Mouse (Mus musculus) limb, embryonic 14.5 days (tissue): ENCODE data around the gene Pdzd3. TPM values are rescaled to one million over a fixed set of nuclear protein-coding genes. Genes with fewer than 3 reads are reported as not detected.

ENCODE experiments used
- ATAC-seq: fragments of 200-750 bp; cut with Nextera tagmentation; 2 replicates; pipeline ENCODE4 v1.8.0; 2017; ENCODE audit warnings: low read depth, moderate number of reproducible peaks, moderate TSS enrichment; ENCODE audit not compliant: low FRiP score
- DNase-seq: peaks from one replicate; pipeline ENCODE4 v3.0.0-alpha.2; 2015; ENCODE audit warnings: low spot score
- H3K27ac ChIP-seq: fragments of 300-500 bp; sonication (generic); replicated peaks from 2 replicates; pipeline ENCODE4 v1.5.1; 2014; ENCODE audit warnings: low read depth, mild to moderate bottlenecking, low read length, moderate library complexity, mixed read lengths
- H3K27me3 ChIP-seq: fragments of 300-500 bp; sonication (generic); 2 replicates; pipeline ENCODE4 v1.6.1; 2014; ENCODE audit warnings: low read length, mixed read lengths; ENCODE audit not compliant: control insufficient read depth, insufficient read depth
- H3K36me3 ChIP-seq: fragments of 300-500 bp; sonication (generic); 2 replicates; pipeline ENCODE4 v1.6.1; 2014; ENCODE audit warnings: mild to moderate bottlenecking, low read length, moderate library complexity, mixed read lengths; ENCODE audit not compliant: control insufficient read depth, insufficient read depth
- H3K4me1 ChIP-seq: fragments of 300-500 bp; sonication (generic); 2 replicates; pipeline ENCODE4 v1.6.1; 2014; ENCODE audit warnings: antibody characterized with exemption, low read length, mixed read lengths; ENCODE audit not compliant: control insufficient read depth, insufficient read depth
- H3K4me2 ChIP-seq: fragments of 300-500 bp; sonication (generic); replicated peaks from 2 replicates; pipeline ENCODE4 v1.6.1; 2014; ENCODE audit warnings: low read depth, mild to moderate bottlenecking, low read length, moderate library complexity; ENCODE audit not compliant: severe bottlenecking
- H3K4me3 ChIP-seq: fragments of 300-500 bp; sonication (generic); replicated peaks from 2 replicates; pipeline ENCODE4 v1.5.1; 2014; ENCODE audit warnings: low read length
- H3K9ac ChIP-seq: fragments of 300-500 bp; sonication (generic); 2 replicates; pipeline ENCODE4 v1.6.1; 2014; ENCODE audit warnings: mild to moderate bottlenecking, low read depth, low read length, moderate library complexity; ENCODE audit not compliant: severe bottlenecking
- H3K9me3 ChIP-seq: fragments of 300-500 bp; sonication (generic); 2 replicates; pipeline ENCODE4 v1.6.1; 2016; ENCODE audit warnings: low read length; ENCODE audit not compliant: control insufficient read depth
- POLR2A ChIP-seq: fragments of 200-500 bp; IDR thresholded peaks from 2 replicates; pipeline ENCODE4 v1.8.0; 2012; ENCODE audit warnings: inconsistent platforms, mild to moderate bottlenecking, moderate library complexity, borderline replicate concordance; ENCODE audit not compliant: insufficient read depth, insufficient read length; ENCODE audit errors: extremely low read depth
- WGBS: fragments of 180-500 bp; shearing (Covaris S2); extraction: QIAGEN DNeasy Blood & Tissue Kit; methylation state at CpG from one replicate; pipeline ENCODE4 v1.1.7; 2014; 5-methylcytosine and 5-hydroxymethylcytosine counted together
- polyA plus RNA-seq, 2 experiments: library from polyadenylated mRNA; depleted of rRNA in 1 of 2; stranded (reverse) in 1 of 2; unstranded in 1 of 2; fragments of >200 nt; fragmentation: Nextera tagmentation in 1 of 2; extraction: Ambion mirVana in 1 of 2; gene quantifications; 2 replicates each; pipeline versions ENCODE4 v1.2.1 to v1.2.3; 2012 to 2014

Gene Pdzd3
- polyA plus RNA-seq, 2 experiments = 0.13 TPM; not detected in 1

DNA sequence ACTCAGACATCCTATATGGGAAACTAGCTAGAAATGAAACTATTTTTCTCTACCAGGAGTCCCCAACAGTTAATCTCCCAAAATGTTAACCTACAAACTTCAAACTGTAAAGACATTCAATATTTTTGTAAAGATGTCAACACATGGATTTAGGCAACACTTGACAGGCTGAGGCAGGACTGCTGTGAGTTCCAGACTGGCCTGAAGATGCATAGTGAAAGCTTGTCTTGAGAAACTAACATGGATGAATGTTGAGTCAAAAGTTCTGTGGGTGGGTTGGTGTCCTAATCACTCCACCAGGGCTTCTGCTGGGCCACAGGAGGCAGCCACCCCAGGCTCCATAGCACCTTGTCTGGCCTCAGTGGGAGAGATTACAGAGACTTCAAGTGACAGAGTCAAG, 19.7 kb downstream of the Pdzd3 start:
- no peak for ATAC-seq
- no peak for DNase-seq
- Histone ChIP-seq H3K4me2 (peak overlapping the region; percentile 56; the same call in 1 of the 2 replicates), H3K4me3 (0 out of 2 replicates have a peak overlapping the region, but pooled peaks have one; percentile 73), H3K9me3 (no peaks in the 10 kb centered on the region), H3K27me3 (no peaks in the 10 kb centered on the region), H3K27ac (no peak overlapping the region), H3K4me1 (peaks cover 9% of the 10 kb centered on the region), H3K36me3 (no peaks in the 10 kb centered on the region), H3K9ac (no peak overlapping the region)
- no peak for TF ChIP-seq POLR2A

DNA sequence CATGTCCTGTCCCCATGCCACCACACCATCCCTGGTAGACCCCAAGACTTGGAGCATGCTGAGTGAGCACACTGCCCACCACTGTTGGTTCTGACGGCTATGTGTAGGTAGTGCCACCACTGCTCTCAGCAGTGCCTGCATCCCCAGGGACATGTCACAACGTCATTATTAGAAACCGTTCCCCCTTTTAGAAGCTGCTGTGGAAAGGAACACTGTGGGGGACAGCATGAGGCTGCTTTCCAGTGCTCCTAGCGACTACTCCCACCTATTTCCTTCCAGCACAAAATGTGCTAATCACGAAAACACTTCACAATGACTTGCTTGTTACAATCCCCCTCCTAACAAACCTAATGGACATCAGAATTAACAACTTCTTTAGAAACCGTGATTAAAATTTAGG, 25.3 kb downstream of the Pdzd3 start:
- no peak for DNase-seq

DNA sequence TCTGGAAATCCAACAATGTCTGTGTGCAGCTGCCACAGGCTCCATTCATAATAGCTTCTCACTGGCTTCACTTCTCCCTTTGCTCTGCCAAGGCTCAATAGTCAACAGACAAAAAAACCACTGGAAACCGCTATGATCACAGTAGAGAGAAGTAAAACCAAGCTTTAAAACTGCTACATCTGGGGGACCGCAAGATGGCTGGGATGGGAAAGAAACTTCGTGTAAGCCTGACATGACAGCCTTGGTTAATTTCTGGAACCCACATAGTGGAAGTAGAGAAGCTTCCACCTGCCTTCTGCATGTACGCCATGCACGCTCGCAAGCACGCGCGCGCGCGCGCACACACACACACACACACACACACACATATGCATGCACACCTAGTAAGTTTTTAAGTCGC, 37.7 kb downstream of the Pdzd3 start:
- H3K9me3 ChIP-seq = no peaks in the 10 kb centered on the region; the same call in 1 of the 2 replicates
- H3K36me3 ChIP-seq = no peaks in the 10 kb centered on the region
- WGBS = 90% methylated on average over 14 of the region's 14 CpGs
- H3K4me1 ChIP-seq = no peaks in the 10 kb centered on the region
- no peak for DNase-seq
- H3K27me3 ChIP-seq = no peaks in the 10 kb centered on the region
- H3K4me2 ChIP-seq = no peak overlapping the region
- H3K4me3 ChIP-seq = no peak overlapping the region
- no peak overlapping the region for H3K9ac ChIP-seq
- no peak overlapping the region for H3K27ac ChIP-seq
- no peak for ATAC-seq
- TF ChIP-seq POLR2A = no peak

More for the DNA sequence above, 25.3 kb downstream of the Pdzd3 start:
- no peak for TF ChIP-seq POLR2A
- WGBS = 74% methylated on average over 6 of the region's 6 CpGs
- Histone ChIP-seq H3K4me3 (no peak overlapping the region), H3K36me3 (no peaks in the 10 kb centered on the region), H3K9ac (no peak overlapping the region), H3K4me1 (no peaks in the 10 kb centered on the region), H3K9me3 (no peaks in the 10 kb centered on the region), H3K27me3 (no peaks in the 10 kb centered on the region), H3K4me2 (no peak overlapping the region), H3K27ac (no peak overlapping the region)
- ATAC-seq = no peak

- ATAC-seq (no peak), DNase-seq (no peak)
- Histone ChIP-seq H3K36me3 (no peaks in the 10 kb centered on the region), H3K27ac (no peak overlapping the region), H3K9me3 (no peaks in the 10 kb centered on the region; the same call in 1 of the 2 replicates), H3K4me2 (no peak overlapping the region), H3K27me3 (no peaks in the 10 kb centered on the region), H3K4me1 (no peaks in the 10 kb centered on the region), H3K4me3 (no peak overlapping the region), H3K9ac (no peak overlapping the region)
- WGBS = 93% methylated on average over 4 of the region's 4 CpGs
- TF ChIP-seq POLR2A = no peak
These were observed 38.9 kb downstream of the Pdzd3 start for GRCm38 (mm10) chr9:44212406-44212805.

GRCm38 (mm10) chr9:44209416-44209815, 41.9 kb downstream of the Pdzd3 start:
- H3K4me3 ChIP-seq = no peak overlapping the region
- no peaks in the 10 kb centered on the region for H3K27me3 ChIP-seq
- no peak for TF ChIP-seq POLR2A
- no peak overlapping the region for H3K27ac ChIP-seq
- no peak overlapping the region for H3K4me2 ChIP-seq
- no peaks in the 10 kb centered on the region for H3K36me3 ChIP-seq
- no peak overlapping the region for H3K9ac ChIP-seq
- ATAC-seq = no peak
- H3K4me1 ChIP-seq = no peaks in the 10 kb centered on the region
- WGBS = 96% methylated on average over 4 of the region's 4 CpGs
- no peak for DNase-seq
- no peaks in the 10 kb centered on the region; the same call in 1 of the 2 replicates for H3K9me3 ChIP-seq

GRCm38 (mm10) chr9:44207840-44208239, 43.4 kb downstream of the Pdzd3 start:
- no peaks in the 10 kb centered on the region for H3K27me3 ChIP-seq
- 80% methylated on average over 2 of the region's 2 CpGs for WGBS
- DNase-seq (no peak), ATAC-seq (no peak)
- no peaks in the 10 kb centered on the region for H3K4me1 ChIP-seq
- no peaks in the 10 kb centered on the region; the same call in 1 of the 2 replicates for H3K9me3 ChIP-seq
- H3K4me3 ChIP-seq = no peak overlapping the region
- H3K4me2 ChIP-seq = no peak overlapping the region
- H3K36me3 ChIP-seq = no peaks in the 10 kb centered on the region
- H3K27ac ChIP-seq = no peak overlapping the region
- no peak overlapping the region for H3K9ac ChIP-seq
- TF ChIP-seq POLR2A = no peak
